Mouse (Mus musculus): Measurements from ENCODE around the gene Stk25. TPM values are rescaled to one million over a fixed set of nuclear protein-coding genes. Genes with fewer than 3 reads are reported as not detected.
"Not testable (repeated sequence)": the region's sequence is repeated elsewhere in the genome, so short reads cannot be mapped to it uniquely, and the experiment has no call there.

Stk25 gene
- 291 and 305 TPM in 2 replicates for polyA plus RNA-seq (2012; rRNA removed)

DNA sequence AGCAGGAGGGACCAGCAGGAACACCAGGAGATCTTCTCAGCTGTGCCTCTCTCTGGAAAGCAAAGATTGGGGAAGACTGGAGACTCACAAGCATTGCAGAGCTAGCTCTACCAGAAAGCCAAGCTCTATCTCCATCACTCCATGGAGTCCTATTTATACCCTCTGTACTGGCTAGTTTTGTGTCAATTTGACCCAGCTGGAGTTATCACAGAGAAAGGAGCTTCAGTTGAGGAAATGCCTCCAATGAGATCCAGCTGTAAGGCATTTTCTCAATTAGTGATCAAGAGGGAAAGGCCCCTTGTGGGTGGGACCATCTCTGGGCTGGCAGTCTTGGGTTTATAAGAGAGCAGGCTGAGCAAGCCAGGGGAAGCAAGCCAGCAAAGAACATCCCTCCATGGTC lies at the start of gene Stk25:
TSS of gene Stk25 (minus strand) at position 101 of the 400 bp plus-strand sequence.
- H3K4me3 ChIP-seq (replicated peaks; ENCODE audit: insufficient read depth, low read depth, low read length); DNase-seq; H3K4me1 ChIP-seq (ENCODE audit: control insufficient read depth, insufficient read depth, low read length); H3K27ac ChIP-seq (ENCODE audit: insufficient read depth, low read length); H3K27me3 ChIP-seq (ENCODE audit: control insufficient read depth, insufficient read depth, low read length): not testable (repeated sequence)

DNA sequence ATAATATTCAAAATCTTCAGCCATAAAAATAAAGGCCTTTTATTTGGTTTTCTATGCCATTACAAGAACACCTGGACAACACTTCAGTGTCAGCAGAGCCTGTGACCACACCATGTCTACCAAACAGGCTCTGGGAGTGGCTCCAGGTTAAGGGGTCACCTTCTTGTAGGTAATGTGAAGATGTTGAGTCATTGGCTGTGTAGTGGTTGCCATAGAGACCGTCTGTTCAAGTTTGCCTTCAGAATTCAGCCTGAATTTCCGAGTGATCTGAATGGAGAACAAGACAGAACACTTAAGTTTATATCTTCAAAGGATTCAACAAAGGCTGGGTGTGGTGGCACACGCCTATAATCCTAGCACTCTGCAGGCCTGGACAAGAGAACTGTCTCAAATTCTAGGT lies 46.9 kb upstream of the Stk25 start:
- no peak for DNase-seq
- TF ChIP-seq POLR2A (IDR thresholded peaks at IDR 0.05; ENCODE audit: borderline replicate concordance, insufficient read depth, low read length), result no peak
- TF ChIP-seq CTCF (IDR thresholded peaks at IDR 0.05; ENCODE audit: borderline replicate concordance, insufficient read depth, low read depth, low read length), result no peak
- Histone ChIP-seq H3K27ac (ENCODE audit: insufficient read depth, low read length) (no peak overlapping the region), H3K4me1 (ENCODE audit: control insufficient read depth, insufficient read depth, low read length) (peaks cover 3% of the 10 kb centered on the region; the same call in 1 of the 2 replicates), H3K4me3 (replicated peaks; ENCODE audit: insufficient read depth, low read depth, low read length) (no peak overlapping the region), H3K27me3 (ENCODE audit: control insufficient read depth, insufficient read depth, low read length) (no peaks in the 10 kb centered on the region; the same call in 1 of the 2 replicates)
- WGBS, result 80% methylated on average over 3 of the region's 3 CpGs

DNA sequence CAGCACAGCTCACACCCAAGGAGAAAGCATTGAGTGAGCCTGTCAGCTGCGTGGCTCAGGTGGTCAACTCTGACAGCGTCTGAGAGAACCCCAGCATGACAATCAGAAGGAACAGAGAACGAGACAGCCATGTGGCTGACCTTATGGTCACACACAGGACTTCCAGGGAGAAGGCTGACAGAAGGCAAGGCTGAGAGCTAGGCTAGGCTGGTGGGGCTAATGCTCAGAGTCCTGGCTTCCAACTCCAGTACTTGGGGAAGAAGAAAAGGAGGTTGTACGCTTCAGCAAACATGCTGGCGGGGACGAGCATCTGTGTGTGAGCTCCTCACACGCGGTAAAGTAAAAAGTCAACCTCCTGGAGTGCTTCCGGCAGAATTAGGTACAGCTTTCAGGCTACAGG lies 45.9 kb upstream of the Stk25 start:
- Histone ChIP-seq H3K4me3 (replicated peaks; ENCODE audit: insufficient read depth, low read depth, low read length) (no peak overlapping the region), H3K4me1 (ENCODE audit: control insufficient read depth, insufficient read depth, low read length) (peaks cover 3% of the 10 kb centered on the region; the same call in 1 of the 2 replicates), H3K27ac (ENCODE audit: insufficient read depth, low read length) (no peak overlapping the region), H3K27me3 (ENCODE audit: control insufficient read depth, insufficient read depth, low read length) (no peaks in the 10 kb centered on the region; the same call in 1 of the 2 replicates)
- DNase-seq, result no peak
- TF ChIP-seq CTCF (IDR thresholded peaks at IDR 0.05; ENCODE audit: borderline replicate concordance, insufficient read depth, low read depth, low read length) (no peak), POLR2A (IDR thresholded peaks at IDR 0.05; ENCODE audit: borderline replicate concordance, insufficient read depth, low read length) (no peak)
- 27% methylated on average over 9 of the region's 9 CpGs for WGBS

DNA sequence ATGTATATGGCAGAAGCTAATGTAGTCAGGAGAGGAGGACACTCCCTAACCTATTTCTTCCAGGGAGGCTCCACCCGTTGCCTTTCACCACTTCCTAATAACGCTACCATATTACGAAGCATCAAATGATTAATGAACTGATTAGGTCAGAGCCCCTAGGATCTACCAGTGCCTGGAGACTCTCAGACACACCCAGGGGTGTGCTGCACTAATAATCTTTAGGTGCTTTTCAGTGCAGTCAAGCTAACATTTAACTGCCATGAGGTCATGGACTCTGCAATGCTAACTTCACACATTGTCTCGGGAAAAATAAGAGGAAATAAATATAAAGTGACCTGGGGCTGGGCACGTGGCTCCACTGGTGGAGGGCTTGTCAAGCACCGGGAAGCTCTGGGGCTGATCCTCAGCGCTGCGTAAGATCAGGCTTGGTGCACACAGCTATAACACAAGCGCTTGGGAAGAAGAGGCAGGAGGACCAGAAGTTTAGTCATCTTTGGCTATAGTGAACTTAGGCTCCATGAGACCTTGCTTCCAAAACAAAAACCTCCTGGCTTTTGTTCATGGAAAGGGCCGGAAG lies 45.1 kb upstream of the Stk25 start:
- WGBS, result 93% methylated on average over 10 of the region's 10 CpGs
- H3K4me1 ChIP-seq (ENCODE audit: control insufficient read depth, insufficient read depth, low read length), result peaks cover 3% of the 10 kb centered on the region; the same call in 1 of the 2 replicates
- H3K4me3 ChIP-seq (replicated peaks; ENCODE audit: insufficient read depth, low read depth, low read length), result no peak overlapping the region
- no peaks in the 10 kb centered on the region; the same call in 1 of the 2 replicates for H3K27me3 ChIP-seq (ENCODE audit: control insufficient read depth, insufficient read depth, low read length)
- TF ChIP-seq POLR2A (IDR thresholded peaks at IDR 0.05; ENCODE audit: borderline replicate concordance, insufficient read depth, low read length) (no peak), CTCF (IDR thresholded peaks at IDR 0.05; ENCODE audit: borderline replicate concordance, insufficient read depth, low read depth, low read length) (no peak)
- no peak for DNase-seq
- H3K27ac ChIP-seq (ENCODE audit: insufficient read depth, low read length), result no peak overlapping the region

DNA sequence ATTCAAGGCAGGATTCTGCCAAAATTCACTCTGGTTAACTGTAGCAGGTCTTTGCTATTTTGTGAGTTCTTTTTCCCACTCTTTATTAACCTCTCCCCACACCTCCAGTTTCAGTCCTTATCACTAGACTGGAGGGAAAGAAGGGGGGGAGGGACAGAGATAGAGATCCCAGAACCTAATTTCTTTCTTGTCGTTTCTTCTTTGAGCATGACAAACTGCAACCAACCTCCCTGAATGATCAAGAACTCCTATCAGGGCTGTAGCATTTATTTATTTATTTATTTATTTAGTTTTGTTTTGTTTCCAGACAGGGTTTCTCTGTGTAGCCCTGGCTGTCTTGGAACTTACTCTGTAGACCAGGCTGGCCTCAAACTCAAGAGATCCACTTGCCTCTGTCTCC lies 43.6 kb upstream of the Stk25 start:
- TF ChIP-seq CTCF (IDR thresholded peaks at IDR 0.05; ENCODE audit: borderline replicate concordance, insufficient read depth, low read depth, low read length), result no peak
- no peak for TF ChIP-seq POLR2A (IDR thresholded peaks at IDR 0.05; ENCODE audit: borderline replicate concordance, insufficient read depth, low read length)
- H3K4me1 ChIP-seq (ENCODE audit: control insufficient read depth, insufficient read depth, low read length), result peaks cover 3% of the 10 kb centered on the region; the same call in 1 of the 2 replicates
- 91% methylated on average over 1 of the region's 1 CpGs for WGBS
- H3K27me3 ChIP-seq (ENCODE audit: control insufficient read depth, insufficient read depth, low read length), result no peaks in the 10 kb centered on the region; the same call in 1 of the 2 replicates
- H3K4me3 ChIP-seq (replicated peaks; ENCODE audit: insufficient read depth, low read depth, low read length), result no peak overlapping the region
- H3K27ac ChIP-seq (ENCODE audit: insufficient read depth, low read length), result no peak overlapping the region
- no peak for DNase-seq

DNA sequence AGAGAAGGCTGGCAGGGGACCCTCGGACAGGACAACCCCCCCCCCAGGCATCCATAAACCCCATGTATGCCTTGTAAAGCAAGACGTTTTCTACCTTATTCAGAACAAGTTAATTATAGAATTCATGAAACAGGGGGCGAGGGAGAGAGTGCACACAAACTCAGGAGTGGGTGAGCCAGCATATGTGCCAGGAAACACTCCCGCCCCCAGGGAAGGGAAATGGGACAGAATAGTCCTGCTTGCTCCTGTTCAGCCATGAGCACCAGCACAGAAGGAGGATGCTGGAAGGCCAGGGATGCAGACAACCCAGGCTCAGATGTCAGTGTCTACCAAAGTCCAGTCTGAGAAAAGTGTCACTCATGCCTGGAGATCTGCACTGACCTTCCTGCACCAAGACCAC lies 40.7 kb upstream of the Stk25 start:
- Histone ChIP-seq H3K27ac (ENCODE audit: insufficient read depth, low read length) (no peak overlapping the region), H3K4me3 (replicated peaks; ENCODE audit: insufficient read depth, low read depth, low read length) (no peak overlapping the region), H3K4me1 (ENCODE audit: control insufficient read depth, insufficient read depth, low read length) (peaks cover 9% of the 10 kb centered on the region), H3K27me3 (ENCODE audit: control insufficient read depth, insufficient read depth, low read length) (no peaks in the 10 kb centered on the region; the same call in 1 of the 2 replicates)
- WGBS, result 57% methylated on average over 4 of the region's 4 CpGs
- TF ChIP-seq POLR2A (IDR thresholded peaks at IDR 0.05; ENCODE audit: borderline replicate concordance, insufficient read depth, low read length) (no peak), CTCF (IDR thresholded peaks at IDR 0.05; ENCODE audit: borderline replicate concordance, insufficient read depth, low read depth, low read length) (no peak)
- DNase-seq, result no peak

DNA sequence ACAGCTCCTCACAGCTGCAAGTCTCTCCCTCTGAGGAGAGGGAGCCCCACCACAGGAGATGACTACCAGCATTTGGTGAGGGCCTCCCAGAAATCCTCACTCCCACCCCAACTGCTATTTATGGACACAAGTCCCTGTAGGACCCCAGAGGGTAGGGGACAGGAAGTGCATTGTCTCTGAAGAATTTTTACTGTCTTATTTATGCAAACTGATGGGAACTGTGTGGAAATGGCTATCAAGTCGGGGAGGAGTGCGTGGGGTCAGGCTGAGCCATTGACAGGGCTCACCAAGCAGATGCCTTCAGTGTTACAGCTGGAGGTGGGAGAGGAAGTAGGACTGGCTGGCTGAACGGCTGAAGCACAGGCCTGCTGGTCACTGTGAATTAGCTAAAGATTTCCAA lies 38.9 kb upstream of the Stk25 start:
- Histone ChIP-seq H3K4me3 (replicated peaks; ENCODE audit: insufficient read depth, low read depth, low read length) (no peak overlapping the region), H3K27me3 (ENCODE audit: control insufficient read depth, insufficient read depth, low read length) (no peaks in the 10 kb centered on the region), H3K27ac (ENCODE audit: insufficient read depth, low read length) (no peak overlapping the region), H3K4me1 (ENCODE audit: control insufficient read depth, insufficient read depth, low read length) (peaks cover 9% of the 10 kb centered on the region)
- WGBS, result 74% methylated on average over 3 of the region's 3 CpGs
- DNase-seq, result no peak
- no peak for TF ChIP-seq POLR2A (IDR thresholded peaks at IDR 0.05; ENCODE audit: borderline replicate concordance, insufficient read depth, low read length)
- no peak for TF ChIP-seq CTCF (IDR thresholded peaks at IDR 0.05; ENCODE audit: borderline replicate concordance, insufficient read depth, low read depth, low read length)

DNA sequence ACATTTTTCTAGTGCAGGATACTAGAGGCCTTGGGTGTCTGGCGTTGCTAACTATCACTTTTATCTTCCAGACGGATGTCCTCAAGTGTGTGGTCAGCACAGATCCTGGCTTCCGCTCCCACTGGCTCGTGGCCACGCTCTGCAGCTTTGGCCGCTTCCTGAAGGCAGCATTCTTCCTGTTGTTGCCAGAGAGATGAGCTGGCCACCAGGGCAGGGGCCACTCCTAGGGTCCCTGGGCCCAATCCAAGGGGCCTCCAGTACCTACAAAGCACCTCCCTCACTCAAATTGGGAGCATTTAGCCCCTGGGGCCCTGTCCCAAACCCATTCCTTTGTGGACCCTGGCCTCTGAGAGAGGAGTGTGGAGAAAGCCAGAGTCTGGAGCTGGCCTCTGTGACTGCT lies 36.5 kb upstream of the Stk25 start:
- no peak overlapping the region for H3K27ac ChIP-seq (ENCODE audit: insufficient read depth, low read length)
- H3K27me3 ChIP-seq (ENCODE audit: control insufficient read depth, insufficient read depth, low read length), result no peaks in the 10 kb centered on the region
- WGBS, result 10% methylated on average over 6 of the region's 6 CpGs
- H3K4me3 ChIP-seq (replicated peaks; ENCODE audit: insufficient read depth, low read depth, low read length), result no peak overlapping the region
- TF ChIP-seq POLR2A (IDR thresholded peaks at IDR 0.05; ENCODE audit: borderline replicate concordance, insufficient read depth, low read length), result no peak
- DNase-seq, result peak; percentile 48 to 53
- peaks cover 9% of the 10 kb centered on the region for H3K4me1 ChIP-seq (ENCODE audit: control insufficient read depth, insufficient read depth, low read length)

All from cerebellum, adult 2 months (tissue).